Mouse (Mus musculus): Measurements from ENCODE around the gene Bcdin3d. TPM values are rescaled to one million over a fixed set of nuclear protein-coding genes. Genes with fewer than 3 reads are reported as not detected.

Bcdin3d gene
- total RNA-seq, 2 experiments from 2014 or later, result 3.9 to 6.6 TPM

- intact Hi-C loops (cut with DNase I), result loop anchor here (5.0 kb wide), 1 partner anchor 37 kb away; the partner anchor contains the start of gene Nckap5l
- DNase-seq (ENCODE audit: low spot score in 2 of 2), result no peak
These were observed 54.0 kb downstream of the Bcdin3d start for GRCm38 (mm10) chr15:99420521-99421014.

- intact Hi-C loops (cut with DNase I), result loop anchor here (5.0 kb wide), 1 partner anchor 37 kb away; the partner anchor contains the start of gene Nckap5l
- no peak for DNase-seq (ENCODE audit: low spot score in 2 of 2)
These were observed 54.4 kb downstream of the Bcdin3d start for GRCm38 (mm10) chr15:99420101-99420500.

Other genes starting within 250 kb of the Bcdin3d start
- gene Kcnh3, start 249.9 kb downstream of the Bcdin3d start, total RNA-seq (2021), result 100 to 1,000 TPM; 173 to 180 TPM
- gene Mcrs1, start 222.8 kb downstream of the Bcdin3d start, total RNA-seq (2021), result 10 to 100 TPM; 80.9 to 91.9 TPM
- gene Prpf40b, start 179.6 kb downstream of the Bcdin3d start, total RNA-seq (2021), result 100 to 1,000 TPM in 1 of 2 experiments, 10 to 100 TPM in 1; 88.1 to 104 TPM
- gene Fam186b, start 178.8 kb downstream of the Bcdin3d start, total RNA-seq (2021), result 1 to 10 TPM; 1.7 to 1.8 TPM
- gene Fmnl3, start 104.2 kb downstream of the Bcdin3d start, total RNA-seq (2021), result 10 to 100 TPM; 10.6 to 10.8 TPM
- 100 to 1,000 TPM; 319 to 339 TPM for gene Tmbim6, start 81.8 kb downstream of the Bcdin3d start, total RNA-seq (2021)
- gene Nckap5l, start 17.0 kb downstream of the Bcdin3d start, total RNA-seq (2021), result 10 to 100 TPM; 19.4 to 21.4 TPM
- gene Faim2, start 53.4 kb upstream of the Bcdin3d start, total RNA-seq (2021), result 100 to 1,000 TPM; 365 to 407 TPM
- gene Aqp2, start 104.3 kb upstream of the Bcdin3d start, total RNA-seq (2021), result not detected
- gene Aqp5, start 116.1 kb upstream of the Bcdin3d start, total RNA-seq (2021), result under 1 TPM; 0.23 to 0.37 TPM
- under 1 TPM; 0.48 to 0.81 TPM for gene Aqp6, start 126.7 kb upstream of the Bcdin3d start, total RNA-seq (2021)
- 10 to 100 TPM in 1 of 2 experiments, 1 to 10 TPM in 1; 8.3 to 10.1 TPM for gene Racgap1, start 176.9 kb upstream of the Bcdin3d start, total RNA-seq (2021)
- 10 to 100 TPM; 59.1 to 79.8 TPM for gene Asic1, start 195.6 kb upstream of the Bcdin3d start, total RNA-seq (2021)
- 100 to 1,000 TPM; 159 to 164 TPM for gene Smarcd1, start 227.4 kb upstream of the Bcdin3d start, total RNA-seq (2021)
- gene Gm17349, start 230.8 kb upstream of the Bcdin3d start, total RNA-seq (2021), result 10 to 100 TPM in 1 of 2 experiments, 1 to 10 TPM in 1; 9.2 to 10.4 TPM
- gene Gpd1, start 242.8 kb upstream of the Bcdin3d start, total RNA-seq (2021), result 100 to 1,000 TPM in 1 of 2 experiments, 10 to 100 TPM in 1; 89.9 to 104 TPM

Measured in left cerebral cortex, postnatal 36 days (tissue).